Comparison of ENCODE assay signal across 7 mouse cellular contexts in the genomic region with DNA sequence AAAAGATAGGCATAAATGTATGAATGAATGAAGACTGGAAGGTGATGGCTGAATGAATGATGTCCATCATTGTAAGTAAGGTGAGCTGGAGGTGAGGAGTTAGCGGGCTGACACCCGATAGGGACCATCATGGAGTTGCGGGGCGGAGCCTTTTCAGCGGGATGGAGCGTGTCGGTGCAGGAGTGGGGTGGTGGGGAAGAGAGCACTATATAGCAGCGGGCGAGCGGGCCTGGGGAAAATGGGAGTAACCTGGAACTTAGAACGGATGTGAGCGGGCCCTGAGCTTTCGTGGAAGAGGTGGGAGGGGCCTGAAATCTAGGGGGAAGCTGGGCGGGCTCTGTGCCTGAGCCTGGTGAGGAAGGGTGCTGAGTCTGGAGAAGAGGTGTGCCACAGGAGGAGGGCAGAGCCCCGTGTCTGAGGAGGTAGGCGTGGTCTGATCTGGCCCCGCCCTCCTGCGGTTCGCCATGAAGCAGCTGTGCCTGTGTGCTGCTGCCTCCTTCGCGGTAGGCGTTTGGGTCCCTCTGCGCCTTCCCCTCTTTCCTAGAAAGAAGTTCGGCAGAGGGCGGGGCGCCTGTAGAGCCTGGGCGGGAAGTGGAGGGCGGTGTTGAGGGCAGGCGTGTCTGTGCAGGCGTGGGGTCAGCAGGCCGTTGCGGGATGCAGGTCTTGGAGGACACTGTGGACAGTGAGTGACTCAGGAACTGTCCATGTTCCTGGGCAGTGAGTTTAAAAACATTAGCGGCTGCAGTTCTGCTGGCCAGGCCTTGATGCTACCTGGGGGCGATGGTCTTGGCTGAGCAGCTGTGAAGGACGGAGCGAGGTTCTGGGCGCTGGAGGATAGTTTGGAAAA. TPM values are rescaled to one million over a fixed set of nuclear protein-coding genes. Genes with fewer than 3 reads are reported as not detected.
DNase-seq lines count a peak whose midpoint lies in the region; ATAC-seq lines count a peak whose summit lies in the region.

No protein-coding gene starts in this region.

- peaks cover 14% of the 10 kb centered on the region for H3K27me3 ChIP-seq in embryonic facial prominence, embryonic 10.5 days (replicated peaks; ENCODE audit: low read depth, poor library complexity, severe bottlenecking)
- H3K27me3 ChIP-seq in limb, embryonic 10.5 days (ENCODE audit: low read depth, poor library complexity, severe bottlenecking), result peaks cover 7% of the 10 kb centered on the region; the same call in 1 of the 2 replicates
- H3K27me3 ChIP-seq in midbrain, embryonic 12.5 days, result peaks cover 32% of the 10 kb centered on the region

- WGBS in embryonic facial prominence, embryonic 10.5 days, result 2% methylated on average over 37 of the region's 37 CpGs
- 4% methylated on average over 37 of the region's 37 CpGs for WGBS in limb, embryonic 10.5 days
- 4% methylated on average over 37 of the region's 37 CpGs for WGBS in midbrain, embryonic 12.5 days

- H3K36me3 ChIP-seq in embryonic facial prominence, embryonic 10.5 days (replicated peaks), result no peaks in the 10 kb centered on the region
- no peaks in the 10 kb centered on the region for H3K36me3 ChIP-seq in limb, embryonic 10.5 days
- H3K36me3 ChIP-seq in midbrain, embryonic 12.5 days, result no peaks in the 10 kb centered on the region

- peak overlapping the region; percentile 63 for H3K4me3 ChIP-seq in embryonic facial prominence, embryonic 10.5 days
- peak overlapping the region; percentile 53 for H3K4me3 ChIP-seq in limb, embryonic 10.5 days
- peak overlapping the region; percentile 46 for H3K4me3 ChIP-seq in midbrain, embryonic 12.5 days

- peak overlapping the region; percentile 65 for H3K9ac ChIP-seq in midbrain, embryonic 12.5 days (replicated peaks)

- H3K4me2 ChIP-seq in midbrain, embryonic 12.5 days (replicated peaks), result peak overlapping the region; percentile 68

- DNase-seq in adrenal gland, postnatal 25 days, result peak; percentile 85
- DNase-seq in embryonic facial prominence, embryonic 10.5 days (ENCODE audit: low spot score), result peak; percentile 92
- DNase-seq in heart, adult 11 months, result peak; percentile 98
- DNase-seq in kidney, adult 11 months, result peak; percentile 89
- DNase-seq in limb, embryonic 10.5 days (ENCODE audit: low spot score), result peak; percentile 89
- peak; percentile 63 for DNase-seq in skeletal muscle tissue, adult 2 months (ENCODE audit: low read depth, low spot score)

- peak; percentile 92 for ATAC-seq in midbrain, embryonic 12.5 days (ENCODE audit: low FRiP score, low read depth)

- peaks cover 26% of the 10 kb centered on the region for H3K4me1 ChIP-seq in embryonic facial prominence, embryonic 10.5 days
- H3K4me1 ChIP-seq in limb, embryonic 10.5 days, result peaks cover 28% of the 10 kb centered on the region
- H3K4me1 ChIP-seq in midbrain, embryonic 12.5 days, result peaks cover 11% of the 10 kb centered on the region

- H3K27ac ChIP-seq in embryonic facial prominence, embryonic 10.5 days (replicated peaks), result peak overlapping the region; percentile 78
- H3K27ac ChIP-seq in limb, embryonic 10.5 days, result peak overlapping the region; percentile 79
- H3K27ac ChIP-seq in midbrain, embryonic 12.5 days (replicated peaks), result peak overlapping the region; percentile 17; the same call in 1 of the 2 replicates

- no peaks in the 10 kb centered on the region for H3K9me3 ChIP-seq in embryonic facial prominence, embryonic 10.5 days
- H3K9me3 ChIP-seq in limb, embryonic 10.5 days (replicated peaks), result no peaks in the 10 kb centered on the region
- H3K9me3 ChIP-seq in midbrain, embryonic 12.5 days, result no peaks in the 10 kb centered on the region

RNA-seq across cellular contexts. Expression of gene Ankrd24, which starts 5.1 kb away (rescaled TPM):
- total RNA-seq in adrenal gland, postnatal 25 days (2021), result 30.5 and 37.8 TPM in 2 replicates
- 5.3 and 7.3 TPM in 2 replicates for polyA plus RNA-seq in embryonic facial prominence, embryonic 10.5 days (2016; fragmentation: Nextera tagmentation; extraction: Ambion mirVana)
- polyA plus RNA-seq in limb, embryonic 10.5 days (2016; fragmentation: Nextera tagmentation; extraction: Ambion mirVana), result 8.0 and 8.6 TPM in 2 replicates
- 6.3 and 7.4 TPM in 2 replicates for polyA plus RNA-seq in midbrain, embryonic 12.5 days (2016; fragmentation: Nextera tagmentation; extraction: Ambion mirVana)

RNA-seq across cellular contexts. Expression of gene Sirt6, which starts 5.9 kb away (rescaled TPM):
- total RNA-seq in adrenal gland, postnatal 25 days (2021), result 28.3 and 30.2 TPM in 2 replicates
- 55.1 and 59.2 TPM in 2 replicates for polyA plus RNA-seq in embryonic facial prominence, embryonic 10.5 days (2016; fragmentation: Nextera tagmentation; extraction: Ambion mirVana)
- 53.3 and 58.5 TPM in 2 replicates for polyA plus RNA-seq in limb, embryonic 10.5 days (2016; fragmentation: Nextera tagmentation; extraction: Ambion mirVana)
- polyA plus RNA-seq in midbrain, embryonic 12.5 days (2016; fragmentation: Nextera tagmentation; extraction: Ambion mirVana), result 52.8 and 54.1 TPM in 2 replicates

RNA-seq across cellular contexts. Expression of gene Gm10778, which starts 15.4 kb away (rescaled TPM):
- total RNA-seq in adrenal gland, postnatal 25 days (2021), result 3.2 and 3.6 TPM in 2 replicates
- polyA plus RNA-seq in embryonic facial prominence, embryonic 10.5 days (2016; fragmentation: Nextera tagmentation; extraction: Ambion mirVana), result 3.9 and 5.3 TPM in 2 replicates
- polyA plus RNA-seq in limb, embryonic 10.5 days (2016; fragmentation: Nextera tagmentation; extraction: Ambion mirVana), result 4.2 and 5.1 TPM in 2 replicates
- 4.8 and 5.1 TPM in 2 replicates for polyA plus RNA-seq in midbrain, embryonic 12.5 days (2016; fragmentation: Nextera tagmentation; extraction: Ambion mirVana)

RNA-seq across cellular contexts. Expression of gene BC025920, which starts 27.4 kb away (rescaled TPM):
- 2.4 and 2.6 TPM in 2 replicates for total RNA-seq in adrenal gland, postnatal 25 days (2021)
- polyA plus RNA-seq in embryonic facial prominence, embryonic 10.5 days (2016; fragmentation: Nextera tagmentation; extraction: Ambion mirVana), result 1.5 and 2.1 TPM in 2 replicates
- 1.4 TPM in 2 replicates for polyA plus RNA-seq in limb, embryonic 10.5 days (2016; fragmentation: Nextera tagmentation; extraction: Ambion mirVana)
- polyA plus RNA-seq in midbrain, embryonic 12.5 days (2016; fragmentation: Nextera tagmentation; extraction: Ambion mirVana), result 2.5 and 2.6 TPM in 2 replicates

RNA-seq across cellular contexts. Expression of gene Tle6, which starts 32.6 kb away (rescaled TPM):
- total RNA-seq in adrenal gland, postnatal 25 days (2021), result 26.4 and 37.4 TPM in 2 replicates
- 7.1 and 8.2 TPM in 2 replicates for polyA plus RNA-seq in embryonic facial prominence, embryonic 10.5 days (2016; fragmentation: Nextera tagmentation; extraction: Ambion mirVana)
- polyA plus RNA-seq in limb, embryonic 10.5 days (2016; fragmentation: Nextera tagmentation; extraction: Ambion mirVana), result 12.6 and 15.5 TPM in 2 replicates
- 2.9 and 5.1 TPM in 2 replicates for polyA plus RNA-seq in midbrain, embryonic 12.5 days (2016; fragmentation: Nextera tagmentation; extraction: Ambion mirVana)

Comparison
In these comparisons a context has a peak if more than half of its experiments do, and no peak if none do; other contexts are left out.
1. Peak in every context shown above with its lines: DNase-seq, ATAC-seq, H3K4me3 ChIP-seq and H3K27ac ChIP-seq.
2. H3K27ac ChIP-seq: peak in every context shown above with its lines; median percentile 79 in limb, embryonic 10.5 days; 78 in embryonic facial prominence, embryonic 10.5 days; 17 in midbrain, embryonic 12.5 days.